Mouse (Mus musculus) adrenal gland (tissue): ENCODE data around the gene Gps2.
"Not testable (repeated sequence)": the region's sequence is repeated elsewhere in the genome, so short reads cannot be mapped to it uniquely, and the experiment has no call there.

ENCODE experiments used
- intact Hi-C: fragments of 180-260 bp; cut with DNase I; formaldehyde crosslinking; loops from one replicate; pipeline ENCODE4 v1.15.1; 2025
- microRNA-seq, 2 experiments: library from miRNA; unstranded; fragments of <30 nt; microRNA quantifications; one replicate each; pipeline ENCODE4; 2019

The Gps2 gene

GRCm38 (mm10) chr11:69955618-69956017, 41.9 kb downstream of the Gps2 start:
- intact Hi-C loops: not testable (repeated sequence)

DNA sequence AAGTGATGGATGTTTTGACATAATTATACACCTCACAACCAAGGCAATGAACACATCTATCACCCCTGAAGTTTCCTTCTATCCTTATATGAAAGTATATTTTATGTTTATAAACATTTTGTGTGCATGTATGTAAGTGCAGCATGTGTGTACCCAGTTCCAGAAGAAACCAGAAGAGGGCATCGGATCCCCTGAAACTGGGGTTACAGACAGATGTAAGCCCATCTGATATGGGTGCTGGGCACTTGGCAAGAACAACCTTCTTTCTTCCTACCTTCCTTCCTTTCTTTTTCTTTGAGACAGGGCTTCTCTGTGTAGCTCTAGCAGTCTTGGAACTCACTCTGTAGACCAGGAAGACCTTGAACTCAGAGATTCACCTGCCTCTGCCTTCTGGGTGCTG, 42.5 kb downstream of the Gps2 start:
- intact Hi-C loops: no loop called here

DNA sequence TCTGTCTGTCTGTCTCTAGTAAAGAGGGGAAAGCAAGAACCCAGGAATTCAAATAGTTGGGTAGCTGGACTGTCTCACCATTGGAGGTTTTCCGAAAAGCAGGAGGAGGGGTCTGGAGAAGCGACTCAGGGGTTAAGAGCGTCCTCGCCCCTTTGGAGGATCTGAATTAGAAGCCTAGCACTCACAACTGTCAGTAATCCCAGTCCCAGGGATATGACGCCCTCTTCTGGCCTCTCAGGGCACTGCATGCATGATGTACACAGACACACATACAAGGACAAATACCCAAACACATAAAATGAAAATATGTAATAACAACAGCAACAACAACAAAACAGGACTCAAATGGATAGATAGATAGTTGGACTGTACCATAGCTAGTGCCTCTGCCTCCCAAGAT, 46.9 kb downstream of the Gps2 start:
- intact Hi-C loops: no loop called here

DNA sequence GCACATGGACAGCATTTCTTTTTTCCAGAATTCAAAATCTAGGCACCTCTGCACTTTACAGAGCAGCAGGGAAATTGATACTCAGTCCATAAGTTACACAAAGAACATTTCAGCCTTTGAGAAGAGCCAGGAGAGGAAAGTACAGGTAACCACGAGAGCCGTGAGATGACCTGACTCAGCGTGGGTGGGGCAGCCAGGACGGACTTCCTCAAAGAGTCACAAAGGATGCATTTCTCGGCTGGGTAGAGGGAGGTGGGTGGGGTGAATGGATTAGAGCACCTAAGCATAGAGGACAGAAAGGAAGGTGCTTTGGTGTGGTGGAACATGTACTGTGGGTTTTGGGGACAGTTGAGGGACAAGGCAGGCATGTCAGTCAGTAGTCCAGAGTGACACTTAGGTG, 48.2 kb downstream of the Gps2 start:
- intact Hi-C loops: no loop called here

DNA sequence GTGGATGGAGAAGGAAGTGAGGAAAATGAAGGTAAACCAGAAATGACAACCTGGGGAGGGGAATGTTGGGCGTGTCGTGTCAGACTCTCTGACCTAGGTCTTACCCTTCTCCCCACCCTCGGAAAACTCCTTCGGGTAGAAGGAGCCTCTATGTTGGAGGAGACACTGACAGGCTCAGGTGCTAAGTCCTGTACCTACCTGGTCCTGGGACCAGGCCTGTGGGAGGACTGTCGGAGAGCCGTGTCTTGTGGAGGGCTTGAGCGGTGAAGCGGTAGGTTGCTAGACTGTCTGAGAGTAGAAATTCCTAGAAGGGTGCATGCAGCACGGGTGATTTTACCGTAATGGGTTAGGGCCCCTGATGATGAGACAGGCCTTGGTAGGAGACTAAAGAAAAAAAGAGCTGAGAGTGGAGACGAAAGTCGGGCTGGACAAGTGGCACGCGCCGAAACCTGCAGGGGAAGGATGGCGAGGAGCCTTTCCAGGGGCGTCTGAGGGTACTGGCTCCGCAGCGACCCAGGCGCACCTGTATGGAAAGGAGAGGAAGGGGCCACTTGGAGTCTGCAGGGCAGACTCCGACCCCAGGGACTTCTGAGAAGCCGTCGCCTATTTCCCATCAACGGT, 51.1 kb downstream of the Gps2 start, which contains the start of gene Cldn7:
TSS of gene Cldn7 (plus strand) at position 130 of the 621 bp plus-strand sequence.
- intact Hi-C loops: no loop called here

DNA sequence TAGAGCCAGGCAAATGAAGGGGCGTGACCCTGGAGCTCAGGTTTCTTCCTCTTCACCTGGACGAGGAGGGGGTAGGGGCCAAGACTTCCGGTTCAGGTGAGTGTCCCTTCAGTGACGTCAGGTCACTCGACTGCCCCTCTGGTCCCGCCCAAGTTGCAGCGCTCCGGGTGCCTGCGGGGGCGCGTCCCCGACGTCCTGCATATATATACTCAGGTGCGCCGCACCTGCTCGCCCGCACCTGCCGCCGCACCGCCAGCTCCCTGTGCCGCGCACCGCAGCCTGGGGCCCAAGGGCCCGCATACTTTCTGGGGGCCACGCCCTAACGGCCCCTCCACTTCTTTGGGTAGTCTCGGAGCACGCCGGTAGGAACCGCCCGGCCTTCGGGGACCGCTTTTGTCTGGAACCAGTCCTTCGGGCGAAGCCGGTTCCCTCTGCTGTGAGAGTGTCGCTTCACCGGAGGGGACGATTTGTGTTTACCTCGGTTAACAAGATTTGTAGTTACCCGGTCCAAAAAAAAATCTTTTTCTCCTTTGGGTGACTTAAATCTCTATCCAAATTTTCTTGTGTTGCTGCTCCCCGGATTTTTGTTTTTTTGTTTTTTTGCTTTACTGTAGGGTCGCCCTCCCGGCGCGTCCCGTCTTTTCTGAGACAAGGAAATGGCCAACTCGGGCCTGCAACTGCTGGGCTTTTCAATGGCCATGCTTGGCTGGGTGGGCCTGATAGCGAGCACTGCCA, 51.8 kb downstream of the Gps2 start:
- intact Hi-C loops: no loop called here

Small RNAs within 50 kb of the gene (microRNA-seq; reads per million reads assigned to microRNA genes)
- gene Mir6924: 0 reads per million in 2 experiments
